In the genomic region with DNA sequence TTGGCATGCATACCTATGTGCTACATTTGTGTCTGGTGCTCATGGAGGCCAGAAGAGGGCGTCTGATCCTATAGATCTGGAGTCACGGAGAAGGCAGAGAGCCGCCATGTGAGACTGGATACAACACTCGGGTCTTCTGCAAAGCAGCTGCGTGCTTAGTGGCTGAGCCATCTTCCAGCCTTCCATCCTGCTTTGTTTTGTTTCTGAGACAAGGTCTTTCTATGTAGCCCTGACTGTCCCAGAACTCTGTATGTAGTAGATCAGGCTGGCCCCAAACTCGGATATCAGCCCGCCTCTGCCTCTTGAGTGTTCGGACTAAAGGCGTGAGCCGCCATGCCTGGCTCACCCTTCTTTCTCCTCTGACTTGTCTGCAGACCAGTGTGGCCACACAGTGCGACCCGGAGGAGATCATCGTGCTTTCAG, we compare ENCODE assay signal across 8 mouse cellular contexts. TPM values are rescaled to one million over a fixed set of nuclear protein-coding genes. Genes with fewer than 3 reads are reported as not detected.
DNase-seq lines count a peak whose midpoint lies in the region; ATAC-seq and TF ChIP-seq lines count a peak whose summit lies in the region.

No protein-coding gene starts in this region.

- H3K4me3 ChIP-seq in limb, embryonic 11.5 days (ENCODE audit: low read depth, low read length) = no peak overlapping the region; the same call in 1 of the 2 replicates
- no peak overlapping the region for H3K4me3 ChIP-seq in stomach, postnatal 0 days (ENCODE audit: low read depth, low read length)

- H3K9me3 ChIP-seq in limb, embryonic 11.5 days (ENCODE audit: control insufficient read depth, low read length) = no peaks in the 10 kb centered on the region
- H3K9me3 ChIP-seq in stomach, postnatal 0 days (ENCODE audit: control insufficient read depth, low read length) = no peaks in the 10 kb centered on the region

- peak; percentile 44 for DNase-seq in cerebellum, adult 8-10 months
- peak; percentile 16 to 65 for DNase-seq in spleen, postnatal 4 days (ENCODE audit: low spot score in 2 of 2)
- no peak for DNase-seq in spleen, adult 18-20 months
- no peak for DNase-seq in limb, embryonic 11.5 days (ENCODE audit: low spot score)
- DNase-seq in stomach, postnatal 0 days (ENCODE audit: low spot score) = no peak
- no peak for DNase-seq in embryo, embryonic 10 days (ENCODE audit: low spot score)
- DNase-seq in T-cell, adult 2 months (ENCODE audit: low spot score) = no peak

- peaks cover 22% of the 10 kb centered on the region for H3K4me1 ChIP-seq in limb, embryonic 11.5 days (ENCODE audit: control insufficient read depth, insufficient read depth, low read length)
- H3K4me1 ChIP-seq in stomach, postnatal 0 days (replicated peaks; ENCODE audit: control insufficient read depth, insufficient read depth) = peaks cover 3% of the 10 kb centered on the region; the same call in 1 of the 2 replicates

- peaks cover 34% of the 10 kb centered on the region for H3K36me3 ChIP-seq in limb, embryonic 11.5 days (ENCODE audit: control insufficient read depth, insufficient read depth, low read length)
- peaks cover 20% of the 10 kb centered on the region for H3K36me3 ChIP-seq in stomach, postnatal 0 days (ENCODE audit: control insufficient read depth, insufficient read depth, low read length)

- H3K4me2 ChIP-seq in limb, embryonic 11.5 days (ENCODE audit: low read depth, severe bottlenecking) = peak overlapping the region; percentile 54; the same call in 1 of the 2 replicates
- peak overlapping the region; percentile 27; the same call in 1 of the 2 replicates for H3K4me2 ChIP-seq in stomach, postnatal 0 days (replicated peaks; ENCODE audit: low read depth)

- no peak for ATAC-seq in cerebellum, adult (ENCODE audit: insufficient number of reproducible peaks, low FRiP score, low TSS enrichment)
- no peak for ATAC-seq in limb, embryonic 11.5 days (ENCODE audit: insufficient number of reproducible peaks, low FRiP score, low TSS enrichment, low read depth)
- ATAC-seq in stomach, postnatal 0 days (ENCODE audit: low FRiP score, low TSS enrichment) = no peak

- peak overlapping the region; percentile 12; the same call in 1 of the 2 replicates for H3K9ac ChIP-seq in limb, embryonic 11.5 days (ENCODE audit: low read length)
- H3K9ac ChIP-seq in stomach, postnatal 0 days (ENCODE audit: low read length) = no peak overlapping the region

- H3K27ac ChIP-seq in limb, embryonic 11.5 days (replicated peaks; ENCODE audit: low read depth, low read length) = no peak overlapping the region
- H3K27ac ChIP-seq in stomach, postnatal 0 days (replicated peaks) = no peak overlapping the region

- no peaks in the 10 kb centered on the region for H3K27me3 ChIP-seq in limb, embryonic 11.5 days (ENCODE audit: control insufficient read depth, insufficient read depth, low read length)
- H3K27me3 ChIP-seq in stomach, postnatal 0 days (ENCODE audit: control insufficient read depth, insufficient read depth, low read length) = no peaks in the 10 kb centered on the region

- TF ChIP-seq CTCF in stomach, postnatal 0 days (IDR thresholded peaks at IDR 0.05; ENCODE audit: low read depth) = peak; percentile 55

- WGBS in limb, embryonic 11.5 days = 74% methylated on average over 13 of the region's 13 CpGs
- WGBS in stomach, postnatal 0 days = 71% methylated on average over 13 of the region's 13 CpGs

- TF ChIP-seq EP300 in stomach, postnatal 0 days (optimal IDR thresholded peaks at IDR 0.05) = no peak

RNA-seq across cellular contexts. Expression of gene Tapbp, which starts 0.7 kb away (rescaled TPM):
- polyA plus RNA-seq in limb, embryonic 11.5 days (2014; fragmentation: Nextera tagmentation; extraction: Ambion mirVana) = 12.5 and 14.8 TPM in 2 replicates
- 63.7 and 72.4 TPM in 2 replicates for polyA plus RNA-seq in stomach, postnatal 0 days (2015; fragmentation: Nextera tagmentation; extraction: Ambion mirVana)

RNA-seq across cellular contexts. Expression of gene Zbtb22, which starts 0.7 kb away (rescaled TPM):
- 10.1 and 11.8 TPM in 2 replicates for polyA plus RNA-seq in limb, embryonic 11.5 days (2014; fragmentation: Nextera tagmentation; extraction: Ambion mirVana)
- 10.7 and 12.2 TPM in 2 replicates for polyA plus RNA-seq in stomach, postnatal 0 days (2015; fragmentation: Nextera tagmentation; extraction: Ambion mirVana)

RNA-seq across cellular contexts. Expression of gene Daxx, which starts 5.8 kb away (rescaled TPM):
- polyA plus RNA-seq in limb, embryonic 11.5 days (2014; fragmentation: Nextera tagmentation; extraction: Ambion mirVana) = 66.8 and 71.3 TPM in 2 replicates
- 18.1 and 22.4 TPM in 2 replicates for polyA plus RNA-seq in stomach, postnatal 0 days (2015; fragmentation: Nextera tagmentation; extraction: Ambion mirVana)

RNA-seq across cellular contexts. Expression of gene Platr17, which starts 10.0 kb away (rescaled TPM):
- 0.19 and 0.48 TPM in 2 replicates for polyA plus RNA-seq in limb, embryonic 11.5 days (2014; fragmentation: Nextera tagmentation; extraction: Ambion mirVana)
- 1.1 TPM in 2 replicates for polyA plus RNA-seq in stomach, postnatal 0 days (2015; fragmentation: Nextera tagmentation; extraction: Ambion mirVana)

RNA-seq across cellular contexts. Expression of gene Rgl2, which starts 14.4 kb away (rescaled TPM):
- polyA plus RNA-seq in limb, embryonic 11.5 days (2014; fragmentation: Nextera tagmentation; extraction: Ambion mirVana) = 37.3 and 38.7 TPM in 2 replicates
- polyA plus RNA-seq in stomach, postnatal 0 days (2015; fragmentation: Nextera tagmentation; extraction: Ambion mirVana) = 18.6 and 24.4 TPM in 2 replicates

Comparison
In these comparisons a context has a peak if more than half of its experiments do, and no peak if none do; other contexts are left out.
1. DNase-seq: peak in cerebellum, adult 8-10 months (single experiment) and spleen, postnatal 4 days (2 of 2); none in spleen, adult 18-20 months (0 of 2), limb, embryonic 11.5 days (single experiment), stomach, postnatal 0 days (single experiment), embryo, embryonic 10 days (single experiment) and T-cell, adult 2 months (single experiment).